Mouse (Mus musculus): ENCODE measurements around the gene Atg10.
A peak's percentile ranks its signal among the peaks of the same experiment; 100 is the strongest.

The Atg10 gene

DNA sequence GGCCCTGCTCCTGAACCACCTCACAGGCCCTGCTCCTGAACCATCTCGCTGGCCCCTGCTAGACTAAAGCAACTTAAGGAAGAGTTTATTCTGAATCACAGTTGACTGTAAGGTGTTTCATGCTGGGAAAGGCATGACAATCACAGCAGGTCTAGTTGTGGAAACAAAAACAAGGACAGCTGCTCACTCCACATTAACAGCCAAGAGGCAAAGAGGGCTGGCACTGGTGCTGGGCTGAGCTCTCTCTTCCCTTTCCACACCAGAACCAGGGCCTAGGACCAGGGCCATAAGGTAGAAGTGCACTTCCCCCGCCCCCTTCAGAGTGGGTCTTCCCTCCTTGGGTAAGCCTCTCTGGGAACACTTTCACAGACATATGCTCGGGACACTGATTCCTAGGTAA lies 48.4 kb downstream of the Atg10 start:
- no peak for DNase-seq (ENCODE audit: low spot score in 2 of 2)

DNA sequence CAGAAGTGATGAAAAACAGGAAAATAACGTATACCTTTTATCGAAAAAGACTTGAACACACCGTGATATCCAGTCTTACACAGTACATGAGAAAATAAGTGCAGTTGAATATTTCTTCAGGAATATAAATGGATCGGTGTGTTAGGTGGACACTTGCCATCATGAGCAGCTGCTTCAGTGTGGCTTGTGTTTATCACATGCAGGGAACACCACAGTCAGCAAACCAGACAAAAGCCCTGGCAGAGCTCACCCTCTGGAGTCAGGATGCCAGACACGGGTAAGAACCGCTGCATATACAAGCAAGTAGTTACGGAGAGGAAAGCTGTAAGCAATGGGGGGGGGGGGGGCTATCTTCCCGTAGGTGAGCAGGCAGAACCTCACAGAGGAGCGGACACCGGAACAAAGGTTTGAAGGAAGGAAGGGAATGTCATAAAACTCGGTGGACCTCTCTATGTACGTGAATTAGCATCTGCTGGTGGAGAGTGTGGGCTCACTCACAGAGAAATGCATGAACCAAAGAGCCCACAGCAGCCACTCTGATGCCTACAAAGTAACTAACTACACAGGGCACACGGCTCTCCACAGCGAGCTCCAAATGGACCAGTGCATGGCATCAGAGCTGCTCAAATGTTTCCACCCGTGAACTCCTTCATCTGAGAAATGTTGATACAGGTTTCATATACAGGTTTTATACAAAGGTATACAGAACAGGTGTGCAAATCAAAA lies 51.8 kb downstream of the Atg10 start:
- no peak for DNase-seq (ENCODE audit: low spot score in 2 of 2)

GRCm38 (mm10) chr13:91171205-91171604 lies 52.6 kb downstream of the Atg10 start:
- DNase-seq (ENCODE audit: low spot score in 2 of 2): no peak

DNA sequence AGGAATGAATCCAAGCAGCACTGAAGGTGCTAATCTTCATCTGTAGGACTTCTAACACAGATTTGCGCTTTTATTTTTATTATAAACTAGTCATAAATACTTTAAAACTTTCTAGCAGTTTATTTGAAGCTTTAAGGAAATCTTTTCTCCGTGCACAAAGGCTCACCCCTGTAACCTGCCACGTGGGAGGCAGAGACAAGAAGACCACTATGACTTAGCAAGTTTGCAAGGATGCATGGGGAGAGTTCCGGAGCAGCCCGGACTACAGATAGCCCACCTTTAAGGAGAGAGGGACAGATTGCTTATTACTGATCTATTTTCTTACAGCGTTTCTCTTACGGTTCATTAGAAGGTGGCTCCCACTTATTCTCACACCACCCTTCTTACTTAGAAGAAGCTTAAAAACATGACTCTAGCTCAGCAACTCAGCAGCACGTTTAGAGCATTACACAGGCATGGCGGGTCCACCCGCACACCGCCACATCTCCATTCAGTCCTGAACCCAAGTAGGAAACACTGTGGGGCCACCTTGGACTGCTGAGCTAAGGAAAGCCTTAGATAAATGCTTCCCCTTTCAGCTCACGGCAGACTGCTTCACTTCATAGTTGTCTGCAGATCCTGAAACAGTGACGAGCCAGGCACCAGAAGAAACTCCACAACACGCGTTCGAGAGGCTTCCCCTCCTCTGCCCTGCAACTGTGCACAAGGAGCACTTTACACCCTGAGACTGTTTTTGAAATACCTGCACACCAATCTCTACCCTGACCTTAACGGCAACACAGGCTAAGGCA lies 54.0 kb downstream of the Atg10 start:
- no peak for DNase-seq (ENCODE audit: low spot score in 2 of 2)

DNA sequence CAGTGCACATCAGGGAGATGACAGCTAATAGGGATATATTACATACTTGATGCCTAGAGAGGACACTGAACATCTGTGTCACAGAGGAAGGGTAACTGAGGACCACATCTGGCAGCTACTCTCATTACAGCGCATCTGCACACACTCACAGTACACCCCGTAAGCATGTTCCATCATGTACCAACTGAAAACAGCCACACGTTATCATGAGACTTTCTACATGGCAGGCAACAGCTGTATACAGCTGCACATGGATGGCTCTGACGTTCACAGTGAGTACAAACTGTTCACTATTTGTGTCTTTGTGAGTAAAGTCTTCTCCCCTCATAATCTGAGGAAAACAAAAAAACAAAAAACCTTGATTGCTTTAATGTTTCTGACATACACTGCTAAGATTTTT lies 55.3 kb downstream of the Atg10 start:
- DNase-seq (ENCODE audit: low spot score in 2 of 2): no peak

DNA sequence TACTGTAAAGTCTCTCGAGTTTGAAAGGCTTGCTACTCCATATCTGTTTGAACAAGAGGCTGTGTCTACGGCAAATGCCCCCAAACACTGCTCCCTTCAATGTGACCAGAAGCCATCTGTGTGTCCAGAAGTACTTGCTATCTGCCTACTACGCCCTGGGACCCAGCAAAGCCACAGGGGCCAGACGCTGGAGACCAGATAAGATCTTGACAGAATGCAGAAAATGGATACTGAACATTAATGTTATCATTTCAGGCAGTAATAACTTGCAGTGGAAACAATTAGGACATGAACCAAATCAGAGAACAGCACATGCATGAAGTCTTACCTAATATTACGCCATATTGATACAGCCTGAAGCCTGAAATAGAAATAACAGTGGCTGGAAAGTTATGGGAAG lies 56.2 kb downstream of the Atg10 start:
- DNase-seq (ENCODE audit: low spot score in 2 of 2): no peak

- DNase-seq (ENCODE audit: low spot score in 2 of 2): no peak
These were observed 57.5 kb downstream of the Atg10 start for GRCm38 (mm10) chr13:91166286-91166685.

DNA sequence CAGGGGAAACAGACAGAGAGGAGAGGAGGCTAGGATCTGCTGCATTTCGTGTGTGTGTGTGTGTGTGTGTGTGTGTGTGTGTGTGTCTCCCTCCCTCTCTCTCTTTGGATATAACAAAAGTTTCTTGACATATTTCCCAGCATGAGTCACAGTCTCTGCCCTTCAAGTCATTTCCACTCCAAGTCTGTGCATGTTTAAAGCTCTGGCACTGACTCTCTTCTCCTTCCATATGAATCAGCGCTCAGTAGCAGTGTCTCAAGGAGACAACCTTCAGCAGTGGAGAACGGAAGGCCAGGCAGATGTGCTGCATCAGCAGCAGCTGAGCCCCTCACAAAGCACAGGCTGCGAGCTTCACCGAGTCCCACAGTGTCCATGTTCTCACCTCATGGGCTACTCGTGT lies 58.6 kb downstream of the Atg10 start:
- peak in 1 of 2 experiments; percentile 25 for DNase-seq (ENCODE audit: low spot score in 2 of 2)

GRCm38 (mm10) chr13:91163292-91163691 lies 60.5 kb downstream of the Atg10 start:
- DNase-seq (ENCODE audit: low spot score in 2 of 2): no peak

DNA sequence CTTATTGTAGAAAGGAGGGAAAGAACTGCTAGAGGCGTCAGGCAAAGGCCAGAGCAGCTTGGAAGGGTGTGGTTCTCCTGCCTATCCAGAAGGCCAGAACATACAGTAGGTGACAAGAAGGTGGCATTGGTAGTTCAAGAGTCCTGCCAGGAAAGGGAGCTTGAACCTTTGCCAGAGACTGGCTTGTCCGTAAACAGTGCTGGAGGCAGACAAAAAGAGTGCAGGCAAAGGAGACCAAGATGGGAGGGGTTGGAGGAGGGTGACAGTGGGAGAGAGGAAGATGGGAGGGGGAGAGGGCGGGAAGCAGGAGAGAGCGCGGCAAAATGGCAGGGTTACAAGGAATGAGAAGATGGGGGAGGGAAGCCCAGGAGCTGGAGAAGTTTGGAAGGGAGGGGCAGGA lies 61.3 kb downstream of the Atg10 start:
- no peak for DNase-seq (ENCODE audit: low spot score in 2 of 2)

DNA sequence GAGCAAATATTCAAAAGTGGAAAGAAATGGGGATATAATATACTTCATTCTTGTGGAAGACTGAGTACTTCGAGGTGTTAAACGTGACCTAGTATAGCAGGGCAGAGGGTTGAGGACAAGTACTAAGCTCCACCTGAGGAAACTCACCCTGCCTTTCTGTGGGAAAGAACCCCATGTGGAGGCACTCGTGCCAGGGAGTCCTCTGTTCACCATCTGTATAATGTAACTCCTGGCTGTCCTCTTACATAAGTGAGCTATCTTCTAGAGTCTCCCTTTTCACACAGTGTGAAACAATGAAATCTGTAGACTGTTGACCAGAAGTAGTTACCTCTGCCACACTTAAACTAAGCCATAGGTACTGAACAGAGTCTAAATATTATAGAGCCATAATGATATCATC lies 63.2 kb downstream of the Atg10 start:
- no peak for DNase-seq (ENCODE audit: low spot score in 2 of 2)

DNA sequence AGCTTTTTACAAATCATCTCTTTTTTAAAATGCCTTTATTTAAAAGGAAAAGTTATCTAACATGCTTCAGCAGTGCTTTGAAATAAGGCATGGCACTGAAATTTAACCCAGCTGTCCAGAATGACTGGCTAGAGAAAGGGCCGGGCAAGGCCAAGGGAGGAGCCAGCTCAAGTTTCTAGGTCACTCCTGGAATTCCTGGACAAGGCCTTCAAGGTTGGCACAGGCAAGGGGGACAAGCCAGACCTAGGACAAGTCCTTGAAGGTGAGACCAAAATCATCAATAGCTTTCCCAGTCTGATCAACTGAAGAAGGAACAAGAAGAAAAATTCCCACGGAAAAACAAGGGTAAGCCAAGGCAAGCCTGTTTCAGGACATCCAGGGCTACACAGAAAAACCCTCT lies 63.9 kb downstream of the Atg10 start:
- DNase-seq (ENCODE audit: low spot score in 2 of 2): no peak

DNA sequence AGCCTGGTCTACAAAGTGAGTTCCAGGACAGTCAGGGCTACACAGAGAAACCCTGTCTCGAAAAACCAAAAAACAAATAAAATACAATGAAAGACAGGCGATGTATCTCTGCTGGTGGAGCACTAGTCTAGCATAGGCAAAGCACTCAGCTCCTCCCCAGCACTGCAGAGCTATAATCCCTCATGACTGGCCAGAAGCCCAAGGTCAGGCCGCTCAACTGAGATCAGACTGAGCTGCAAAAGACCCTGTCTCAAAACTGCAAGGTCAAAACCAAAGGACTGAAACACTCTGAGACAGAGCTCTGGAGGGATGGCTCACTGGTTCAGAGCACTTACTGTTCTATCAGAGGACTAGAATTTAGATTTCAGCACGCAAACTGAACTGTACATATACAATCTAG lies 65.8 kb downstream of the Atg10 start:
- no peak for DNase-seq (ENCODE audit: low spot score in 2 of 2)

- DNase-seq (ENCODE audit: low spot score in 2 of 2): no peak
These were observed 66.3 kb downstream of the Atg10 start for GRCm38 (mm10) chr13:91157429-91157828.

DNA sequence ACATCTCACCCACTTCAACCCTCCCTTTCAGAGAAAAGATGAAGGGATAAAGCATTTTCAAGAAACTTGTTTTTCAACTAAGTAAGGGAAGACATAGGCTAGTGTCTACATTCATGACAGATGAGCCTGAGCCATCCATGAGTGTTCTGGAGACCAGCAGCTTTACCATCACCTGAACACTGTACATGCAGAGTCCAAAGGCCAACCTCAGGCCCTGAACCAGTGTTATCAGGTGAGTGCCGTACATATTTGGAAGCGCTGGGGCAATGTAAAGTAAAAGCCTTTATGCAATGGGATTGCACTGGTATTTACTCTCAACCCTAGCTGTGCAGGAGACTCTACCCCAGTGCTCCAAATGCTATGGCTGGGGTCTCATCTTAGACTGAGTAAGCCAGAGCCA lies 66.8 kb downstream of the Atg10 start:
- DNase-seq (ENCODE audit: low spot score in 2 of 2): no peak

- no peak for DNase-seq (ENCODE audit: low spot score in 2 of 2)
These were observed 67.5 kb downstream of the Atg10 start for GRCm38 (mm10) chr13:91156308-91156707.

DNA sequence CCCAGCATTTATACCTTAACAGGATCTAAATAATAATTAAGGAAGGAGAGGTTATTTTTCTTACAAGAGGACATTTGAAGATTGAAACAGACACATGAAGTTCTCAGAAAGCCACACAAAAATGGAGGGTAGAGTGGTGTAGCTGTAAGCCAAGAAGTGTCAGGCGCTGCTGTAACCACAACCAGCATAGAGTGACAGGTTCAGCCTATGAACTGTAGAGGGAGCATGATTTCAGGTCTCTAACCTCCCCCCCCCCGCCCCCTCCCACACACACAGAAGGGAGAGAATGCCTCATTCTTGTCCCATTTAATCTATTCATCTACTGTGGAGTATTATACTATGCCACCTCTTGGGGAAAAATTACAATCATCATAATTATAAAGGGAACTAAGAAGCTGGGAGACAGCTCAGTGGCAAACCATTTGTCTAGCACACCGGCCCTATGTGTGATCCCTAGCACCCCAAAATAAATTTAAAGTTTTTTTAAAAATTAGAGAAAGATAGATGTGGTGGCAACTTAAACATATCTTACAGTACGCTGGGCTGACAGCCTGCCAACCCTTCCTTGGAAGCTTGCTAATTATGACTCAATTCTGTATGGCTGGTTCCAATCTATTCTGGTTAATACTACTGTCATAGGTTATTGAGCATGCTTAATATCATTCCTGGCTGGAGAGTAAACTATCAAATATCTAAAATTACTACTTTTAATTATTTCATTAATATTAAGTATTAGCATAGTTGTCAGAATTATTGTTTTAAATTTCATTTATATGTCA lies 68.2 kb downstream of the Atg10 start:
- DNase-seq (ENCODE audit: low spot score in 2 of 2): no peak

DNA sequence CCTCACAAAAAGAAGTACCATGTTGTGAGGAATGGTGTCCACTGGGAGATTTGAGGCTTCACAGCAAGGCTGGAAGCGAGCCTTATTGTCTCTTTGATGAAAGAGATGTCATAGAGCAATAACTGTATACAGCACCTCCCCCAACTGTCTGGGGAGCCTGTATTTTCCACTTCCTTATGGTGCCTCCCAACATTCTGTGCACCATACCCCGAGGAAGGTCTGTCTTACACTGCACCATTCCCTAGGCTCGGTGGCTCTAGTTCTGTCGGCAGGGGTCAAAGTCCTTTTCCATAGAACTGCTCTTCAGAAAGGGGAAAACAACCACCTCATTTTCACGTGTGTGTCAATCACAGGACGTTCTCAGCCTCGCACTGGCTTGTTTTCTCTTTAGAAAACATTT lies 69.1 kb downstream of the Atg10 start:
- DNase-seq (ENCODE audit: low spot score in 2 of 2): no peak

- DNase-seq (ENCODE audit: low spot score in 2 of 2): no peak
These were observed 87.4 kb downstream of the Atg10 start for GRCm38 (mm10) chr13:91136337-91136736.

GRCm38 (mm10) chr13:91133334-91133890 lies 90.4 kb downstream of the Atg10 start:
- no peak for DNase-seq (ENCODE audit: low spot score in 2 of 2)

- no peak for DNase-seq (ENCODE audit: low spot score in 2 of 2)
These were observed 94.7 kb downstream of the Atg10 start for GRCm38 (mm10) chr13:91129071-91129470.

GRCm38 (mm10) chr13:91128581-91128980 lies 95.2 kb downstream of the Atg10 start:
- no peak for DNase-seq (ENCODE audit: low spot score in 2 of 2)
